Mouse (Mus musculus) brain, adult 10 weeks (tissue): ENCODE data around the gene Ncmap. TPM values are rescaled to one million over a fixed set of nuclear protein-coding genes. Genes with fewer than 3 reads are reported as not detected.

ENCODE experiments used
- polyA plus RNA-seq: library from polyadenylated mRNA; stranded (reverse); fragments of 350-450 nt; fragmentation: Illumina TruSeq; extraction: RNeasy Lipid Tissue Mini Kit (QIAGEN cat#74804); gene quantifications from one replicate; pipeline ENCODE4 v1.2.3, GENCODE M21; 2015; ENCODE audit warnings: low read depth, low replicate concordance

The Ncmap gene
- 0.76 TPM for polyA plus RNA-seq

GRCm38 (mm10) chr4:135397991-135398390 lies at the start of gene Ncmap:
Ncmap (minus strand) TSS chr4:135398227.

GRCm38 (mm10) chr4:135433443-135434394 lies 35.7 kb upstream of the Ncmap start, which contains the start of gene Rcan3:
Rcan3 (minus strand) TSS chr4:135433853.

GRCm38 (mm10) chr4:135353066-135353793 lies 44.8 kb downstream of the Ncmap start, which contains the start of gene Srrm1:
Srrm1 (minus strand) TSS chr4:135353321.

Other genes starting within 250 kb of the Ncmap start
- 69.5 TPM for gene Clic4, start 125.4 kb downstream of the Ncmap start, polyA plus RNA-seq
- 106 TPM for gene Srrm1, start 44.9 kb downstream of the Ncmap start, polyA plus RNA-seq
- gene Rcan3, start 35.6 kb upstream of the Ncmap start, polyA plus RNA-seq: 19.9 TPM
- 1.3 TPM for gene Stpg1, start 96.6 kb upstream of the Ncmap start, polyA plus RNA-seq
- 61.2 TPM for gene Nipal3, start 96.8 kb upstream of the Ncmap start, polyA plus RNA-seq
- gene Grhl3, start 175.4 kb upstream of the Ncmap start, polyA plus RNA-seq: 0.61 TPM